Mouse (Mus musculus): ENCODE data around the gene Fbxo39. TPM values are rescaled to one million over a fixed set of nuclear protein-coding genes. Genes with fewer than 3 reads are reported as not detected.

Fbxo39 gene
- polyA plus RNA-seq, 1 experiment from 2014 or later: not detected

Other genes with a start within 250 kb of the Fbxo39 start
- gene Pitpnm3, start 178.7 kb upstream of the Fbxo39 start, polyA plus RNA-seq (2014; fragmentation: Nextera tagmentation; extraction: Ambion mirVana): 0.18 and 0.34 TPM in 2 replicates
- gene Gm43951, start 107.6 kb upstream of the Fbxo39 start, polyA plus RNA-seq (2014; fragmentation: Nextera tagmentation; extraction: Ambion mirVana): 0.10 TPM in 1 of 2 replicates, not detected in the other
- gene 4933427D14Rik, start 107.0 kb upstream of the Fbxo39 start, polyA plus RNA-seq (2014; fragmentation: Nextera tagmentation; extraction: Ambion mirVana): 11.0 and 14.9 TPM in 2 replicates
- 175 and 192 TPM in 2 replicates for gene Txndc17, start 106.9 kb upstream of the Fbxo39 start, polyA plus RNA-seq (2014; fragmentation: Nextera tagmentation; extraction: Ambion mirVana)
- 52.4 and 55.5 TPM in 2 replicates for gene Med31, start 98.9 kb upstream of the Fbxo39 start, polyA plus RNA-seq (2014; fragmentation: Nextera tagmentation; extraction: Ambion mirVana)
- gene Slc13a5, start 47.2 kb upstream of the Fbxo39 start, polyA plus RNA-seq (2014; fragmentation: Nextera tagmentation; extraction: Ambion mirVana): 0.25 TPM in 1 of 2 replicates, not detected in the other
- gene Xaf1, start 12.8 kb upstream of the Fbxo39 start, polyA plus RNA-seq (2014; fragmentation: Nextera tagmentation; extraction: Ambion mirVana): 1.2 TPM in 2 replicates
- 6.3 and 6.4 TPM in 2 replicates for gene Tekt1, start 48.0 kb downstream of the Fbxo39 start, polyA plus RNA-seq (2014; fragmentation: Nextera tagmentation; extraction: Ambion mirVana)
- gene Smtnl2, start 97.3 kb downstream of the Fbxo39 start, polyA plus RNA-seq (2014; fragmentation: Nextera tagmentation; extraction: Ambion mirVana): 8.0 TPM in 2 replicates
- gene Ggt6, start 121.1 kb downstream of the Fbxo39 start, polyA plus RNA-seq (2014; fragmentation: Nextera tagmentation; extraction: Ambion mirVana): not detected in 2 replicates
- 171 and 191 TPM in 2 replicates for gene Mybbp1a, start 126.9 kb downstream of the Fbxo39 start, polyA plus RNA-seq (2014; fragmentation: Nextera tagmentation; extraction: Ambion mirVana)
- 3.0 and 3.2 TPM in 2 replicates for gene Spns2, start 175.5 kb downstream of the Fbxo39 start, polyA plus RNA-seq (2014; fragmentation: Nextera tagmentation; extraction: Ambion mirVana)
- gene Spns3, start 236.1 kb downstream of the Fbxo39 start, polyA plus RNA-seq (2014; fragmentation: Nextera tagmentation; extraction: Ambion mirVana): not detected in 2 replicates